8 mouse cellular contexts compared by ENCODE assay signal in the genomic region with DNA sequence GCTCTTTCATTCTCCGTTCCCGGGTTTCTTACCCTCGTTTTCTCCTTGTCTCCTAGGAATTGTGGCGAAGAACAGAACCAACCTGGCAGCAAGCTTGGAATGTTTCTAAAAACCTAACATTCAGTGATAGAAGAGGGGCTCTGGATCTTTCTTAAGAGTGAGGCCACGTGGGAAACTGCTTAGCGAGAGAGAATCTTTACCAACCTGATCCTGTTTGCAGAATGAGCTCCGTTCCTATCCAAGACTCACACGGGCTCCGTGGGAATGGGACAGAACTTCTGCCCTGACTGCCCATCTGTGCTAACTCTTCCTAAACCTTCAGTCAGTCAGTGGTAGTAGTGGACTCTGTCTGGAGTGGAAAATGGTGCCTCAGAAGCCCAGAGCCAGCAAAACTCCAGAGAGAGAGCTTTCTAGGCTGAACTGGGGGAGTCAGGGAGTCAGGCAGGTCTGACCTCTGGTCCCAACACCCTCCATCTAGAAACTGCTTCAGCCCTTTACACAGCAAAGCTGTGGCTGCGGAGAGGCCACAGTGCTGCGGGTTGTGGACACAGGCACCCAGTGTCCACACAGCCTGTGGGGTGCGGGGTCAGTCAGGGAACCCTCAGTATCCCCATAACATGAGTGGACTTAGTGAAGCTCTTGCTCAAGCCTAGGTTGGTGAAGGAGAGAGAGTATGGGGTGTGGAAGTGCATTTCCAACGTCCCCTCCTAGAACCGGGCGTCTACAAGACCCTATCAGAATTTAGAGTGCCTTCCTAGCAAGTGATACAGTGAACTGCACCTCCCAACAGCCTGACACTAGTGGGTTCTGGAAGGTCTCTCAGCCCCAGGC. TPM values are rescaled to one million over a fixed set of nuclear protein-coding genes. Genes with fewer than 3 reads are reported as not detected.
DNase-seq lines count a peak whose midpoint lies in the region; ATAC-seq and TF ChIP-seq lines count a peak whose summit lies in the region.

No protein-coding gene starts in this region.

- H3K27me3 ChIP-seq in kidney, embryonic 14.5 days (ENCODE audit: control insufficient read depth, insufficient read depth, low read length): no peaks in the 10 kb centered on the region
- peaks cover 34% of the 10 kb centered on the region for H3K27me3 ChIP-seq in hindbrain, embryonic 10.5 days (ENCODE audit: insufficient read depth, poor library complexity, severe bottlenecking)
- H3K27me3 ChIP-seq in midbrain, embryonic 12.5 days: peaks cover 40% of the 10 kb centered on the region

- no peaks in the 10 kb centered on the region for H3K36me3 ChIP-seq in kidney, embryonic 14.5 days (ENCODE audit: control insufficient read depth, insufficient read depth, low read length)
- no peaks in the 10 kb centered on the region for H3K36me3 ChIP-seq in hindbrain, embryonic 10.5 days
- H3K36me3 ChIP-seq in midbrain, embryonic 12.5 days: no peaks in the 10 kb centered on the region

- H3K4me3 ChIP-seq in kidney, embryonic 14.5 days (ENCODE audit: low read length): peak overlapping the region; percentile 27
- H3K4me3 ChIP-seq in bone marrow, adult 2 months (replicated peaks; ENCODE audit: control insufficient read depth, low read depth, low read length): peak overlapping the region; percentile 63
- peak overlapping the region; percentile 63 for H3K4me3 ChIP-seq in hindbrain, embryonic 10.5 days
- H3K4me3 ChIP-seq in midbrain, embryonic 12.5 days: peak overlapping the region; percentile 50

- H3K9me3 ChIP-seq in kidney, embryonic 14.5 days (ENCODE audit: control insufficient read depth, low read length): no peaks in the 10 kb centered on the region
- H3K9me3 ChIP-seq in hindbrain, embryonic 10.5 days: no peaks in the 10 kb centered on the region
- no peaks in the 10 kb centered on the region for H3K9me3 ChIP-seq in midbrain, embryonic 12.5 days

- peaks cover 39% of the 10 kb centered on the region for H3K4me1 ChIP-seq in kidney, embryonic 14.5 days (ENCODE audit: control insufficient read depth, insufficient read depth, low read length)
- H3K4me1 ChIP-seq in bone marrow, adult 2 months (ENCODE audit: control insufficient read depth, insufficient read depth, low read length): peaks cover 5% of the 10 kb centered on the region
- peaks cover 72% of the 10 kb centered on the region for H3K4me1 ChIP-seq in hindbrain, embryonic 10.5 days (replicated peaks)
- H3K4me1 ChIP-seq in midbrain, embryonic 12.5 days: peaks cover 50% of the 10 kb centered on the region

- H3K9ac ChIP-seq in kidney, embryonic 14.5 days (ENCODE audit: low read depth, low read length): peak overlapping the region; percentile 42
- H3K9ac ChIP-seq in midbrain, embryonic 12.5 days (replicated peaks): peak overlapping the region; percentile 64

- H3K27ac ChIP-seq in kidney, embryonic 14.5 days (ENCODE audit: low read depth, low read length): peak overlapping the region; percentile 32; the same call in 1 of the 2 replicates
- H3K27ac ChIP-seq in bone marrow, adult 2 months (ENCODE audit: control insufficient read depth, insufficient read depth, low read depth, low read length, poor library complexity): peak overlapping the region; percentile 44
- peak overlapping the region; percentile 98 for H3K27ac ChIP-seq in hindbrain, embryonic 10.5 days
- H3K27ac ChIP-seq in midbrain, embryonic 12.5 days (replicated peaks): peak overlapping the region; percentile 89

- no peak for ATAC-seq in kidney, embryonic 14.5 days (ENCODE audit: low FRiP score, low TSS enrichment)
- ATAC-seq in midbrain, embryonic 12.5 days (ENCODE audit: low FRiP score, low read depth): no peak
- ATAC-seq in megakaryocyte progenitor cell, adult 5-6 weeks (replicated peaks; ENCODE audit: poor library complexity): no peak

- DNase-seq in kidney, adult 9 months: no peak
- no peak for DNase-seq in hindbrain, embryonic 10.5 days (ENCODE audit: low spot score)
- no peak for DNase-seq in ovary, adult 18-20 months (ENCODE audit: low spot score)
- DNase-seq in urinary bladder, postnatal 4 days (ENCODE audit: low spot score in 2 of 2): no peak

- 18% methylated on average over 15 of the region's 15 CpGs for WGBS in kidney, embryonic 14.5 days
- WGBS in bone marrow, adult 2 months: 22% methylated on average over 15 of the region's 15 CpGs
- WGBS in hindbrain, embryonic 10.5 days: 22% methylated on average over 15 of the region's 15 CpGs
- WGBS in midbrain, embryonic 12.5 days: 21% methylated on average over 15 of the region's 15 CpGs

- no peak for TF ChIP-seq POLR2A in bone marrow, adult 2 months (IDR thresholded peaks at IDR 0.05; ENCODE audit: borderline replicate concordance, control insufficient read depth, low read depth, low read length)

- H3K4me2 ChIP-seq in kidney, embryonic 14.5 days (replicated peaks; ENCODE audit: low read depth, low read length): peak overlapping the region; percentile 64
- peak overlapping the region; percentile 78 for H3K4me2 ChIP-seq in midbrain, embryonic 12.5 days (replicated peaks)

- TF ChIP-seq CTCF in bone marrow, adult 2 months (IDR thresholded peaks at IDR 0.05; ENCODE audit: control insufficient read depth, insufficient read depth, low read length): no peak

RNA-seq across cellular contexts. Expression of a gene that starts 42.6 kb away (rescaled TPM):
- 2,303 and 2,603 TPM in 2 replicates for polyA plus RNA-seq in kidney, embryonic 14.5 days (2014; fragmentation: Nextera tagmentation; extraction: Ambion mirVana)
- 387 and 760 TPM in 2 replicates for polyA plus RNA-seq in bone marrow, adult 2 months (2011; ENCODE audit: insufficient read depth, insufficient read length, low replicate concordance, missing spikeins)
- 3,119 and 3,536 TPM in 2 replicates for polyA plus RNA-seq in hindbrain, embryonic 10.5 days (2016; fragmentation: Nextera tagmentation; extraction: Ambion mirVana)
- 3,175 and 3,231 TPM in 2 replicates for polyA plus RNA-seq in midbrain, embryonic 12.5 days (2016; fragmentation: Nextera tagmentation; extraction: Ambion mirVana)
- total RNA-seq in megakaryocyte progenitor cell, adult 5-6 weeks (2015): 1,607 and 1,783 TPM in 2 replicates
- 724 and 844 TPM in 2 replicates for total RNA-seq in megakaryocyte progenitor cell, adult 5-6 weeks (2017)

RNA-seq across cellular contexts. Expression of a gene that starts 55.6 kb away (rescaled TPM):
- 0.62 and 1.6 TPM in 2 replicates for polyA plus RNA-seq in kidney, embryonic 14.5 days (2014; fragmentation: Nextera tagmentation; extraction: Ambion mirVana)
- polyA plus RNA-seq in bone marrow, adult 2 months (2011; ENCODE audit: insufficient read depth, insufficient read length, low replicate concordance, missing spikeins): not detected in 2 replicates
- 0.50 and 0.77 TPM in 2 replicates for polyA plus RNA-seq in hindbrain, embryonic 10.5 days (2016; fragmentation: Nextera tagmentation; extraction: Ambion mirVana)
- polyA plus RNA-seq in midbrain, embryonic 12.5 days (2016; fragmentation: Nextera tagmentation; extraction: Ambion mirVana): 1.4 and 1.5 TPM in 2 replicates
- total RNA-seq in megakaryocyte progenitor cell, adult 5-6 weeks (2015): not detected in 2 replicates
- not detected in 2 replicates for total RNA-seq in megakaryocyte progenitor cell, adult 5-6 weeks (2017)

Comparison
In these comparisons a context has a peak if more than half of its experiments do, and no peak if none do; other contexts are left out.
1. H3K27ac ChIP-seq: peak in every context shown above with its lines; median percentile 98 in hindbrain, embryonic 10.5 days; 89 in midbrain, embryonic 12.5 days; 44 in bone marrow, adult 2 months; 32 in kidney, embryonic 14.5 days.